ENCODE assay signal across 8 mouse cellular contexts in the genomic region with DNA sequence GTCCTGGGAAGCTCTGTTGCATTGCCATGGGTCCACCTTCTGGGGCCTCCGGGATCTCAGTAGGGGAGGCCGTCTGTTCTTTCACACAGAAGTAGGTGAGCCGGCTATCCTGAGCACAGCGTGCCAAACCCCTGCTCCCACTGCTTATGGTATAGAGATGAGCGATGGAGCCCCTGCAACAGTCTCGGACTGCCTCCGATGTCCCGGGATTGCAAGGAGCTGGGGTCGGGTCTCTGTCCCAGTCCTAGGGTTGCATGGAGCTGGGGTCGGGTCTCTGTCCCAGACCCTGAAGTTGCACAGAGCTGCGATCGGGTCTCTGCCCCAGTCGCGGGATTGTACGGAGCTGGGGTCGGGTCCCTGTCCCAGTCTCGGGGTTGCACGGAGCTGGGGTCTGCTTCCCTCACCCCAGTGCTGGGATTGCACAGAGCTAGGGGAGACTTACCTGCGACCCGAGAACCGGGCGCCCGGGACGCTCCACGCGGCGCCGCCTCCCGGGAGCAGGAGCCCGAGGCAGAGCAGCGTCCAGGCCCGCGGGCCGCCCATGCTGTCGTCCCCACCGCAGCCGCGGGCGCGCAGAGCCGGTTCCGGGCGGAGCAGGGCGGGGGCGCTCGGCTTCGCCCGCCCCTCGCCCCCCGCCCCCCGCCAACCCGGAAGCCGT. TPM values are rescaled to one million over a fixed set of nuclear protein-coding genes. Genes with fewer than 3 reads are reported as not detected.
DNase-seq lines count a peak whose midpoint lies in the region; ATAC-seq and TF ChIP-seq lines count a peak whose summit lies in the region.

A gene (minus strand): TSS at position 578 of the 658 bp plus-strand sequence.

- WGBS in spleen, adult 2 months, result 4% methylated on average over 31 of the region's 53 CpGs
- WGBS in hindbrain, embryonic 10.5 days, result under 1% methylated on average over 46 of the region's 53 CpGs
- 4% methylated on average over 48 of the region's 53 CpGs for WGBS in liver, embryonic 12.5 days (ENCODE audit: insufficient replicate concordance)
- under 1% methylated on average over 39 of the region's 53 CpGs for WGBS in neural tube, embryonic 15.5 days

- peak within 1 kb of the TSS; percentile 65 for H3K4me3 ChIP-seq in spleen, adult 2 months (ENCODE audit: extremely low read depth, insufficient read depth, insufficient read length)
- peak within 1 kb of the TSS; percentile 70 for H3K4me3 ChIP-seq in hindbrain, embryonic 10.5 days
- peak within 1 kb of the TSS; percentile 58 for H3K4me3 ChIP-seq in liver, embryonic 12.5 days
- peak within 1 kb of the TSS; percentile 49 for H3K4me3 ChIP-seq in neural tube, embryonic 15.5 days (replicated peaks)

- peak; percentile 47 for DNase-seq in adrenal gland, postnatal 25 days
- DNase-seq in adrenal gland, adult 8-10 months, result no peak
- DNase-seq in spleen, adult 2 months (ENCODE audit: low read depth in 1 of 2, low spot score in 2 of 2), result peak in 1 of 2 experiments; percentile 29
- no peak for DNase-seq in spleen, adult 12 weeks (ENCODE audit: low spot score)
- DNase-seq in hindbrain, embryonic 10.5 days (ENCODE audit: low spot score), result peak; percentile 58
- no peak for DNase-seq in frontal cortex, postnatal 36 days (ENCODE audit: low spot score in 2 of 2)

- ATAC-seq in liver, embryonic 12.5 days, result peak; percentile 31
- ATAC-seq in neural tube, embryonic 15.5 days (ENCODE audit: low FRiP score), result peak; percentile 21; the same call in 1 of the 2 replicates

- no peaks in the 10 kb centered on the region for H3K9me3 ChIP-seq in hindbrain, embryonic 10.5 days
- no peaks in the 10 kb centered on the region for H3K9me3 ChIP-seq in liver, embryonic 12.5 days (replicated peaks)
- H3K9me3 ChIP-seq in neural tube, embryonic 15.5 days (replicated peaks), result no peaks in the 10 kb centered on the region

- H3K9ac ChIP-seq in liver, embryonic 12.5 days, result peak within 1 kb of the TSS; percentile 64
- H3K9ac ChIP-seq in neural tube, embryonic 15.5 days (replicated peaks), result peak within 1 kb of the TSS; percentile 56

- no peak for TF ChIP-seq CTCF in spleen, adult 2 months (IDR thresholded peaks at IDR 0.05; ENCODE audit: extremely low read depth, insufficient read depth, insufficient read length, insufficient replicate concordance)

- H3K27ac ChIP-seq in spleen, adult 2 months (ENCODE audit: insufficient read depth, low read length), result peak within 1 kb of the TSS; percentile 69; the same call in 1 of the 2 replicates
- peak within 1 kb of the TSS; percentile 91 for H3K27ac ChIP-seq in hindbrain, embryonic 10.5 days
- H3K27ac ChIP-seq in liver, embryonic 12.5 days, result no peak within 1 kb of the TSS
- no peak within 1 kb of the TSS for H3K27ac ChIP-seq in neural tube, embryonic 15.5 days (replicated peaks)

- H3K4me1 ChIP-seq in spleen, adult 2 months (ENCODE audit: control insufficient read depth, insufficient read depth, insufficient read length), result peaks cover 29% of the 10 kb centered on the region; the same call in 1 of the 2 replicates
- peaks cover 79% of the 10 kb centered on the region for H3K4me1 ChIP-seq in hindbrain, embryonic 10.5 days (replicated peaks)
- peaks cover 52% of the 10 kb centered on the region for H3K4me1 ChIP-seq in liver, embryonic 12.5 days
- H3K4me1 ChIP-seq in neural tube, embryonic 15.5 days, result peaks cover 47% of the 10 kb centered on the region

- no peak for TF ChIP-seq POLR2A in spleen, adult 2 months (IDR thresholded peaks at IDR 0.05; ENCODE audit: low read depth, low read length)

- no peaks in the 10 kb centered on the region for H3K27me3 ChIP-seq in spleen, adult 2 months (ENCODE audit: control insufficient read depth, insufficient read depth, low read length)
- peaks cover 29% of the 10 kb centered on the region for H3K27me3 ChIP-seq in hindbrain, embryonic 10.5 days (ENCODE audit: insufficient read depth, poor library complexity, severe bottlenecking)
- peaks cover 37% of the 10 kb centered on the region for H3K27me3 ChIP-seq in liver, embryonic 12.5 days (replicated peaks)
- peaks cover 9% of the 10 kb centered on the region; the same call in 1 of the 2 replicates for H3K27me3 ChIP-seq in neural tube, embryonic 15.5 days (replicated peaks)

- H3K36me3 ChIP-seq in spleen, adult 2 months (ENCODE audit: control insufficient read depth, insufficient read depth, low read length), result no peaks in the 10 kb centered on the region
- no peaks in the 10 kb centered on the region for H3K36me3 ChIP-seq in hindbrain, embryonic 10.5 days
- no peaks in the 10 kb centered on the region for H3K36me3 ChIP-seq in liver, embryonic 12.5 days
- no peaks in the 10 kb centered on the region for H3K36me3 ChIP-seq in neural tube, embryonic 15.5 days

- H3K4me2 ChIP-seq in liver, embryonic 12.5 days, result peak within 1 kb of the TSS; percentile 80
- peak within 1 kb of the TSS; percentile 88 for H3K4me2 ChIP-seq in neural tube, embryonic 15.5 days

RNA-seq across cellular contexts. Expression of the gene that starts here (rescaled TPM):
- total RNA-seq in adrenal gland, postnatal 25 days (2021), result 5.9 and 9.4 TPM in 2 replicates
- 1 to 10 TPM; 3.7 to 6.6 (median 3.9) TPM for total RNA-seq in adrenal gland, adult 8-10 months (2022)
- polyA plus RNA-seq in spleen, adult 2 months (2012; rRNA removed), result 25.7 and 28.4 TPM in 2 replicates
- polyA plus RNA-seq in hindbrain, embryonic 10.5 days (2016; fragmentation: Nextera tagmentation; extraction: Ambion mirVana), result 31.9 and 40.0 TPM in 2 replicates
- polyA plus RNA-seq in liver, embryonic 12.5 days (2016; fragmentation: Nextera tagmentation; extraction: Ambion mirVana), result 9.0 and 9.1 TPM in 2 replicates
- polyA plus RNA-seq in neural tube, embryonic 15.5 days (2015; fragmentation: Nextera tagmentation; extraction: Ambion mirVana), result 20.1 and 30.6 TPM in 2 replicates

Comparison
In these comparisons a context has a peak if more than half of its experiments do, and no peak if none do; other contexts are left out.
1. DNase-seq: peak in adrenal gland, postnatal 25 days (single experiment) and hindbrain, embryonic 10.5 days (single experiment); none in adrenal gland, adult 8-10 months (single experiment), spleen, adult 12 weeks (single experiment) and frontal cortex, postnatal 36 days (0 of 2).
2. H3K27ac ChIP-seq: peak in spleen, adult 2 months (single experiment) and hindbrain, embryonic 10.5 days (single experiment); none in liver, embryonic 12.5 days (single experiment) and neural tube, embryonic 15.5 days (single experiment).
3. Peak in every context shown above with its lines, with median percentiles within 50 percentile points of each other: H3K4me3 ChIP-seq.